Mouse (Mus musculus) brain, embryonic 14.5 days (tissue): ENCODE measurements around the gene Tspan11. TPM values are rescaled to one million over a fixed set of nuclear protein-coding genes. Genes with fewer than 3 reads are reported as not detected.
A peak's percentile ranks its signal among the peaks of the same experiment; 100 is the strongest.

Source experiments
- DNase-seq: peaks from one replicate; pipeline ENCODE4 v3.0.0-alpha.2; 2011; ENCODE audit warnings: low read depth
- CTCF ChIP-seq: fragments of 200-500 bp; IDR thresholded peaks from 2 replicates; pipeline ENCODE4 v1.5.1; 2012; ENCODE audit warnings: inconsistent platforms, mild to moderate bottlenecking, moderate library complexity, borderline replicate concordance; ENCODE audit not compliant: insufficient read depth, insufficient read length; ENCODE audit errors: extremely low read depth
- POLR2A ChIP-seq: fragments of 200-500 bp; IDR thresholded peaks from 2 replicates; pipeline ENCODE4 v1.6.1; 2012; ENCODE audit warnings: mild to moderate bottlenecking, inconsistent platforms, borderline replicate concordance; ENCODE audit not compliant: poor library complexity, insufficient read depth, insufficient read length, severe bottlenecking; ENCODE audit errors: extremely low read depth
- polyA plus RNA-seq: library from polyadenylated mRNA; depleted of rRNA; stranded (reverse); fragments of >200 nt; gene quantifications from 2 replicates; pipeline ENCODE4 v1.2.3, GENCODE M21; 2012

Gene Tspan11
- polyA plus RNA-seq, 1 experiment: 8.0 TPM

GRCm38 (mm10) chr6:127855711-127856295 lies 31.6 kb upstream of the Tspan11 start:
- no peak for TF ChIP-seq POLR2A
- no peak for TF ChIP-seq CTCF
- DNase-seq: peak; percentile 89

GRCm38 (mm10) chr6:127861951-127862350 lies 25.4 kb upstream of the Tspan11 start:
- DNase-seq: peak; percentile 36
- TF ChIP-seq CTCF (no peak), POLR2A (no peak)

GRCm38 (mm10) chr6:127865391-127865790 lies 22.0 kb upstream of the Tspan11 start:
- TF ChIP-seq CTCF (no peak), POLR2A (no peak)
- DNase-seq: no peak

GRCm38 (mm10) chr6:127868546-127868945 lies 18.8 kb upstream of the Tspan11 start:
- no peak for DNase-seq
- TF ChIP-seq CTCF (no peak), POLR2A (no peak)

GRCm38 (mm10) chr6:127869121-127869520 lies 18.3 kb upstream of the Tspan11 start:
- DNase-seq: no peak
- TF ChIP-seq POLR2A (no peak), CTCF (no peak)

- peak; percentile 25 for DNase-seq
- TF ChIP-seq POLR2A: no peak
- TF ChIP-seq CTCF: no peak; the same call in 1 of the 2 replicates
Measured at GRCm38 (mm10) chr6:127870345-127871324, 16.8 kb upstream of the Tspan11 start.

GRCm38 (mm10) chr6:127871436-127871835 lies 16.0 kb upstream of the Tspan11 start:
- no peak for DNase-seq
- TF ChIP-seq POLR2A: no peak
- TF ChIP-seq CTCF: no peak

GRCm38 (mm10) chr6:127872581-127872980 lies 14.8 kb upstream of the Tspan11 start:
- peak; percentile 53 for DNase-seq
- TF ChIP-seq CTCF: no peak
- no peak for TF ChIP-seq POLR2A

- TF ChIP-seq CTCF (no peak), POLR2A (no peak)
- DNase-seq: no peak
Measured at GRCm38 (mm10) chr6:127875883-127876282, 11.5 kb upstream of the Tspan11 start.

GRCm38 (mm10) chr6:127876436-127876835 lies 11.0 kb upstream of the Tspan11 start:
- DNase-seq: no peak
- TF ChIP-seq CTCF (no peak), POLR2A (no peak)

GRCm38 (mm10) chr6:127877026-127877425 lies 10.4 kb upstream of the Tspan11 start:
- DNase-seq: no peak
- no peak for TF ChIP-seq CTCF
- no peak for TF ChIP-seq POLR2A
